Mouse (Mus musculus): ENCODE results near the gene Megf8. TPM values are rescaled to one million over a fixed set of nuclear protein-coding genes. Genes with fewer than 3 reads are reported as not detected.

Gene Megf8
- polyA plus RNA-seq, 1 experiment from 2014 or later = 15.4 TPM

DNA sequence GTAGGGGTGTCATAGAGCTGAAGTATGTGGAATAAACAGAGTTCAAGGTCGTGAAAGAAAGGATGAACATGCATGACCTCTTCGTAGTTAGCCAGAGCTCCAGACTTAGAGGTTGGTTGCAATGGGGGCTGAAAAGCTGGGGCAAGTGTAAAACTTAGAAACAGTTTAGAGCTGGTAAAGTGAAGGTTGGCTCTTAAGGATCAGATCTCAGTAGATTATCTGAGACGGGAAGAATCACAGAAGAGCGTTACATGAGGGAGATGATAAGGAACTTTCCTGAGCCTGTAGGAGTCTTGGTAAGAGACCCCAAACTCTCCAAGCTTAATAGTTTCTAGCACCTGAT is 39.0 kb upstream of the Megf8 start:
- Histone ChIP-seq H3K4me3 (ENCODE audit: low read depth, low read length) (peak overlapping the region; percentile 90), H3K9me3 (ENCODE audit: control insufficient read depth, low read length) (no peaks in the 10 kb centered on the region), H3K4me1 (ENCODE audit: control insufficient read depth, insufficient read depth, low read length) (peaks cover 48% of the 10 kb centered on the region), H3K4me2 (ENCODE audit: low read depth, low read length) (peak overlapping the region; percentile 84), H3K27me3 (replicated peaks; ENCODE audit: control insufficient read depth, insufficient read depth, low read length) (no peaks in the 10 kb centered on the region), H3K36me3 (ENCODE audit: control insufficient read depth, insufficient read depth, low read length) (peaks cover 26% of the 10 kb centered on the region), H3K9ac (ENCODE audit: low read depth, low read length) (peak overlapping the region; percentile 77), H3K27ac (replicated peaks; ENCODE audit: low read depth, low read length) (peak overlapping the region; percentile 99)
- WGBS = 10% methylated on average over 4 of the region's 4 CpGs
- DNase-seq (ENCODE audit: low spot score) (no peak), ATAC-seq (ENCODE audit: low read depth) (no peak)

DNA sequence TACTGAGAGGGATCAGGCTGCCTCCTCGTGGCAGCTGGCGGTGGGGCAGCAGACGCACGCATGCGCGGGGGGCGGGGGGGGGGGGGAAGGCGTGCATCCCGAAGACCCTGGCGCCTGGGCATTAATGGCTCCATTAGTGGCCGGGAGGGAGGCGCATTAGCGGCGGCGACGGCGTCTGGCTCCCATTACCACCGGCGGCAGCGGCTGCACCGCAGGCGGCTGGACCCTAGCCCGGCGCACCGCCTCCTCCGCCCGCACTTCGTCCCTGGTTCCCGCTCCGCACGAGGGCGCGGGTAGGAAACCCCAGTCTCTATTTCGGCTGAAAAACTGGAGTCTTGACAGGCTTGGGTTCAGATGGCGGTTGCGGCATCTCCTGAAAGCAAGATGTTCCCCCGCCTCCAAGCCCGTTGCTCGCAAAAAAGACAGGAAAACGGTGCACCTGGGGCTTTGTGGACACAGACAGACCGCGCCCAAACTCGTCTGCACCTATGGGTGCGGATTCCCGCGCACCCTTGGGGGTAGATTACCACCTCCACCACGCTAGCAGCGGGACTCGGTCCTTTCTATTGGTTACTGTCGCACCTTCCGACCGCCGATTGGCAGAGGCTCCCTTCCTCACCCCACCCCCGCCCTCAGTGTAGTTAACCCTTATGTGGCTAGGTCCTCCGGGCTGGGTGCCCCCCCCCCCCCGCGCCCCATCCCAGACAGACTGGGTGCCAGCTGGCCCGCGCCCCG is 38.5 kb upstream of the Megf8 start:
- peak; percentile 64 for ATAC-seq (ENCODE audit: low read depth)
- peak overlapping the region; percentile 90 for H3K4me3 ChIP-seq (ENCODE audit: low read depth, low read length)
- H3K4me1 ChIP-seq (ENCODE audit: control insufficient read depth, insufficient read depth, low read length) = peaks cover 51% of the 10 kb centered on the region
- DNase-seq (ENCODE audit: low spot score) = peak; percentile 97
- peak overlapping the region; percentile 77 for H3K9ac ChIP-seq (ENCODE audit: low read depth, low read length)
- peak overlapping the region; percentile 84 for H3K4me2 ChIP-seq (ENCODE audit: low read depth, low read length)
- H3K27ac ChIP-seq (replicated peaks; ENCODE audit: low read depth, low read length) = peak overlapping the region; percentile 99
- WGBS = under 1% methylated on average over 45 of the region's 60 CpGs
- H3K36me3 ChIP-seq (ENCODE audit: control insufficient read depth, insufficient read depth, low read length) = peaks cover 20% of the 10 kb centered on the region; the same call in 1 of the 2 replicates
- H3K27me3 ChIP-seq (replicated peaks; ENCODE audit: control insufficient read depth, insufficient read depth, low read length) = no peaks in the 10 kb centered on the region
- no peaks in the 10 kb centered on the region for H3K9me3 ChIP-seq (ENCODE audit: control insufficient read depth, low read length)

DNA sequence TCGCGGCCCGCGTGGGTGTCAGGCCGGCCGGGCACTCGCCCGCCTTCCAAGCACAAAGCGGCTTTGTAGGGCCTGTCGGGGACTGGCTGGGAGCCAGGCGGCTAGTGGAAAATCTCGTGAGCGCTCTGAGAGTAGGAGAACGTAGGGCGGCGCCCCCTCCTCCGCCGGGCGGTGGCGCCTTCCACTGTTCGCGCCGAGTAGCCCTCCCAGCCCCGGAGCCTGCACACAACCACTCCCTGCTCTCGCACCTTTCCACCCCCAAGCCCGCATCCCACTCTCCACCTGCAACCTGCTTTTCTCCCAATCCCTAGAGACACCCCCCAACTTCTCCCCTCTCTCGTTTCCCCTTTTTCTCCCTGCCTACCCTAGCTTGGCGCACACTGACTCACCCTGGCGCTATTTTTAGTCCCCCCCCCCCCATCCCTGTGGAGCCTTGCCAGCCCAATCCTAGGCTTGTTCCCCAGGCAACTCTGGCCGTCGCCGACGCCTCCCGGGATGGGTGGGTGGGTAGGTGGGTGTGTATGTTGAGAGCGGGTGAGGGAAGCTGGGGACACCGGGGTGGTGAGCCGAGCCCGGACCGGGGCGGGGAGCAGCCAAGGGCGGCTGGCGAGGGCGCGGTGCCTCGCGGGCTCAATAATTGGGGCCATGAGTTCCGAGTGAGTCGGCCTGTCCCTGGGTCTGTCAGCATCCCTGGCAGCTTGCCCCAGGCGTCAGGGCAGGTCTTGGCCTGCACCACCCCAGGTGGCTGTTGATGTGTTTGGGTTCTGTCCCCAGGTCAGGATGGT is 37.7 kb upstream of the Megf8 start:
- H3K9ac ChIP-seq (ENCODE audit: low read depth, low read length) = peak overlapping the region; percentile 77
- H3K27me3 ChIP-seq (replicated peaks; ENCODE audit: control insufficient read depth, insufficient read depth, low read length) = no peaks in the 10 kb centered on the region
- no peaks in the 10 kb centered on the region for H3K9me3 ChIP-seq (ENCODE audit: control insufficient read depth, low read length)
- peak overlapping the region; percentile 99 for H3K27ac ChIP-seq (replicated peaks; ENCODE audit: low read depth, low read length)
- peaks cover 15% of the 10 kb centered on the region; the same call in 1 of the 2 replicates for H3K36me3 ChIP-seq (ENCODE audit: control insufficient read depth, insufficient read depth, low read length)
- WGBS = under 1% methylated on average over 24 of the region's 49 CpGs
- DNase-seq (ENCODE audit: low spot score) (peak; percentile 96), ATAC-seq (ENCODE audit: low read depth) (peak; percentile 56)
- peak overlapping the region; percentile 90 for H3K4me3 ChIP-seq (ENCODE audit: low read depth, low read length)
- H3K4me1 ChIP-seq (ENCODE audit: control insufficient read depth, insufficient read depth, low read length) = peaks cover 53% of the 10 kb centered on the region
- peak overlapping the region; percentile 84 for H3K4me2 ChIP-seq (ENCODE audit: low read depth, low read length)

DNA sequence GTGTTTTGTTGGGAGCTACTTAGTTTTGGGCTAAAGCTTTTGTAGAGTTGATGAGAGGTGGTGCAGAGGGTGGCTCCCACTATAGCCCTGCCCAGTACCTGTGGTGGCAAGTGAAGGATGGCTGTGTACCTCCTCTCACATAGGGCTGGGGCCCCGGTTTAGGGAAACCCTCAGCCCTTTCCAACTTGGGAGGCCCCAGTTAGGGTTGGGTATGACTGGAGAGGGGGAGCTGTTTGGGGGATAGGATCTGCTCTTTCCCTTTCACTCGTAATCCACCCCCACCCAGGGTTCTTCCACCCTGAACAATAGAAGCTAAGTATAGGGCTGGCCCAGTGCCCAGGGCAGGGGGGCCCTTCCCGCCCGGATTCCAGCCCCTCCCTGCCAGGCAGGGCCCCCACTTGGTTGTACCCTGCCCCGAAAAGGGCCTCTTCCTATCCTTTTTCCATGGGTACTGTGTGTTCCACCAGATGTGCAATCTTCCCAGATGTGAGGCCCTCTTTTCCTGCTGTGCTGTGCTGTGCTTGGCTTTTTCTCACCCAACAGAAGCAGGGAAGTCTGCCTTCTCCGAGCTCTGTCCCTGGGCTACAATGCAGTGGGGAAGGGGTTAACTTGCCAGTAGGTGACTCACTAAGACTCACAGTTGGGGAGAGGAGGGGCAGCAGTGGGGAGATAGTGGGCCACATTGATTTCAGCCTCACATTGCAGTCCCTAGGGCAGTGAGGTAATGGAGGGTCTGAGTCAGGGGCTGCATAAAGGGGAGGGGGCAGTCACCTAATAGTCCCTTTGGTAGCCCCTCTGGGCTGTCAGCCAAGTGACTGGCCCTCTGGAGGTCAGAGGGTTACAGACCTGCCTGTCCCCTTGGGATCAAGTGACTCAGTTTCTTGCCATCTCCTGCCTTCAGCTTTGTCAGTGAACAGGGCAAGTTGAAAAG is 36.8 kb upstream of the Megf8 start:
- H3K4me2 ChIP-seq (ENCODE audit: low read depth, low read length) = peak overlapping the region; percentile 84
- no peaks in the 10 kb centered on the region for H3K9me3 ChIP-seq (ENCODE audit: control insufficient read depth, low read length)
- H3K9ac ChIP-seq (ENCODE audit: low read depth, low read length) = peak overlapping the region; percentile 77
- DNase-seq (ENCODE audit: low spot score) (peak; percentile 96), ATAC-seq (ENCODE audit: low read depth) (peak; percentile 51)
- WGBS = 0% methylated on average over 6 of the region's 6 CpGs
- no peaks in the 10 kb centered on the region for H3K27me3 ChIP-seq (replicated peaks; ENCODE audit: control insufficient read depth, insufficient read depth, low read length)
- H3K4me1 ChIP-seq (ENCODE audit: control insufficient read depth, insufficient read depth, low read length) = peaks cover 52% of the 10 kb centered on the region
- peaks cover 13% of the 10 kb centered on the region for H3K36me3 ChIP-seq (ENCODE audit: control insufficient read depth, insufficient read depth, low read length)
- peak overlapping the region; percentile 99 for H3K27ac ChIP-seq (replicated peaks; ENCODE audit: low read depth, low read length)
- peak overlapping the region; percentile 90 for H3K4me3 ChIP-seq (ENCODE audit: low read depth, low read length)

DNA sequence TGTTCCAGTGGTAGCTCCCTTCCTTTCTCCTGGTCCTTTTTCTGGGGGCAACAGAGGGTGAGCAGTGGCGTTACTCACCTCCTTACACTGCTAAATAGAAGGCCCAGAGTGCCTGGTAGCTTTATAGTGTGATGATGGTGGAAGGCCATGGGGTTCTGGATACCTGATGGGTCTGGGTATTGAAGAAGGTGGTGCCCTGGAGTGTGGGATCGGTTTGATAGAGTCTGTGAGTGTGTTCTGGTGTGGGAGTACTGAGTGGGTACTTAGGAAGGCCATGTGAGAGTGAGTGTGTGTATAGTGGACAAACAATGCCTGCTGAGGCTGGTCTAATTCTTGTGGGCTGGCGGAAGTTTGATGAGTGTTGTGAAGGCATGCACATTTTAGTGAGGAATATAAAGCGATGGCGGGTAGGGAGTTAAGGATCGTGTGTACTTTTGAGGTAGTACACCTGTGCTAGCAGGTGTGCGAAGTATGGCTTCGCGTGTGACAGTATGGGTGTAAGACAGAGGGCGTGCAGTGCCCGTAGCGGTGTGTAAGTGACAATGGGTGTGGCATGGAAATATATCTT is 35.7 kb upstream of the Megf8 start:
- Histone ChIP-seq H3K27ac (replicated peaks; ENCODE audit: low read depth, low read length) (peak overlapping the region; percentile 99), H3K4me3 (ENCODE audit: low read depth, low read length) (peak overlapping the region; percentile 90), H3K36me3 (ENCODE audit: control insufficient read depth, insufficient read depth, low read length) (peaks cover 17% of the 10 kb centered on the region), H3K4me2 (ENCODE audit: low read depth, low read length) (peak overlapping the region; percentile 84), H3K4me1 (ENCODE audit: control insufficient read depth, insufficient read depth, low read length) (peaks cover 43% of the 10 kb centered on the region), H3K9me3 (ENCODE audit: control insufficient read depth, low read length) (no peaks in the 10 kb centered on the region), H3K27me3 (replicated peaks; ENCODE audit: control insufficient read depth, insufficient read depth, low read length) (no peaks in the 10 kb centered on the region), H3K9ac (ENCODE audit: low read depth, low read length) (peak overlapping the region; percentile 56)
- DNase-seq (ENCODE audit: low spot score) (no peak), ATAC-seq (ENCODE audit: low read depth) (no peak)
- 17% methylated on average over 12 of the region's 12 CpGs for WGBS

DNA sequence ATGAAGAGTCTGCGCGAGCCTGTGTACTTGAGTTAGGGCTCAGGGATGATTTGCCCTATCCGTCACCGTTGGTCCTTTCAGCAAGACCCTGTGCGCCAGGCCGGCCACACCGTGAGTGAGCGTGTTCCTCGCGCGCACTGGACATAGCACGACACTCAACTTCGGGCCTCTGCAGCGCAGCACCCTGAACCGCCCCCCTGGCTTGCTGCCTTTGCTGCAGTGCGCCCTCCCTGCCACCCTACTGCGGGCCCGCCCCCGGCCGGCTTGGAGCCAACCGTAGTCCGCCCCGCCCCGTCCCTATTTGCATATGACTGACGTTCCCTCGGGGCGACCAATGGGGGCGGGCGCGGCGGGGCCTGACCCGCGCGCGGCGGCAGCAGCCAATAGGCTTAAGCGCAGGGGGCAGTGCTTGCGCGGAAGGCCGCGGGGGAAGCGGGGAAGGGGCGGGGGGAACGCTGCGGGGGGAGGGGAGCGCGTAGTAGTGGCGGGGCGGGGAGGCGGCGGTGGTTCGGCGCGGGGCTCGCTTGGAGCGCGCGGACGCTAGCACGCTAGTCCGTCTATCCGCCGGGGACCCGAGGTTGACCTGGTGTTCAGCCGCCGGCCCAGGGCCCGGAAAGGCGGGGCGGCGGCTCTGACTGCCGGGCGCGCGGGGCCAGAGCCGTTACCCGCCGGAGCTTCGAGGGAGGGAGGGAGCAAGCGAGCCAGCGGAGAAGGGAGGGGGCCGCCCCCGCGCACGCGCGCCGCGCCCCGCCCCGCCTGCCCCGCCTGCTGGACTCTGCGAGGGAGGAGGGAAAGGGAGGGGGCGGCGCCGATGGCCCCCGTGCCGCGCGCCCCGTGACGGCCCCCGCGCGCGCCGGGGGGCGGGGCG is 35.0 kb upstream of the Megf8 start:
- peak overlapping the region; percentile 84 for H3K4me2 ChIP-seq (ENCODE audit: low read depth, low read length)
- WGBS = under 1% methylated on average over 28 of the region's 108 CpGs
- peak overlapping the region; percentile 89 for H3K9ac ChIP-seq (ENCODE audit: low read depth, low read length)
- peak overlapping the region; percentile 90 for H3K4me3 ChIP-seq (ENCODE audit: low read depth, low read length)
- DNase-seq (ENCODE audit: low spot score) (peak; percentile 98), ATAC-seq (ENCODE audit: low read depth) (peak; percentile 58)
- no peaks in the 10 kb centered on the region for H3K27me3 ChIP-seq (replicated peaks; ENCODE audit: control insufficient read depth, insufficient read depth, low read length)
- peaks cover 24% of the 10 kb centered on the region for H3K36me3 ChIP-seq (ENCODE audit: control insufficient read depth, insufficient read depth, low read length)
- no peaks in the 10 kb centered on the region for H3K9me3 ChIP-seq (ENCODE audit: control insufficient read depth, low read length)
- H3K27ac ChIP-seq (replicated peaks; ENCODE audit: low read depth, low read length) = peak overlapping the region; percentile 99
- peaks cover 40% of the 10 kb centered on the region for H3K4me1 ChIP-seq (ENCODE audit: control insufficient read depth, insufficient read depth, low read length)

DNA sequence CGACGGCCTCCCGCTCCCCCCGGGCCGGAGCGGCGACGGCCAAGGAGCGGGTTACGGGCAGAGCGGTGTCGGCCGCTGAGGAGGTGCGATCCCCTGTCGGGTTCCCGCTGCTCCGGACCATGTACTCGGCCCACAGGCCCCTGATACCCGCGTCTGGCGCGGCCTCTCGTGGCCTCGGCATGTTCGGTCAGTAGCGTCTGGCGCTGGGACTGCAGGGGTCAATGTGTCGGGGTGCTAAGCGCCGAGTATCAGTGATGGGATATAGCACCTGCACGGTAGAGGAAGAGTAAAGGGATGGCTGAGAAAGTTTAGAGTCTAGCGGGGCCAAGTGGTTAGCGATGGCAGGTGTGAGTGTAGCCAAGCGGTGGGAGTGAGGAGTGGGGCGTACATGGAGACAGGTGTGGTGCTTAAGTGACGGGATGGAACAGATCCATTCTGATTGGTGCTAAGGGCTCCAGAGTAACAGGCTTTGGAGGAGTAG is 34.2 kb upstream of the Megf8 start:
- WGBS = under 1% methylated on average over 18 of the region's 36 CpGs
- H3K36me3 ChIP-seq (ENCODE audit: control insufficient read depth, insufficient read depth, low read length) = peaks cover 32% of the 10 kb centered on the region
- H3K4me1 ChIP-seq (ENCODE audit: control insufficient read depth, insufficient read depth, low read length) = peaks cover 34% of the 10 kb centered on the region
- peak; percentile 59 for DNase-seq (ENCODE audit: low spot score)
- no peaks in the 10 kb centered on the region for H3K27me3 ChIP-seq (replicated peaks; ENCODE audit: control insufficient read depth, insufficient read depth, low read length)
- peak overlapping the region; percentile 99 for H3K27ac ChIP-seq (replicated peaks; ENCODE audit: low read depth, low read length)
- H3K9ac ChIP-seq (ENCODE audit: low read depth, low read length) = peak overlapping the region; percentile 89
- ATAC-seq (ENCODE audit: low read depth) = no peak
- H3K9me3 ChIP-seq (ENCODE audit: control insufficient read depth, low read length) = no peaks in the 10 kb centered on the region
- peak overlapping the region; percentile 90 for H3K4me3 ChIP-seq (ENCODE audit: low read depth, low read length)
- peak overlapping the region; percentile 84 for H3K4me2 ChIP-seq (ENCODE audit: low read depth, low read length)
